Mouse (Mus musculus) liver, embryonic 15.5 days (tissue): ENCODE measurements around the gene Ces2c. TPM values are rescaled to one million over a fixed set of nuclear protein-coding genes. Genes with fewer than 3 reads are reported as not detected.
A peak's percentile ranks its signal among the peaks of the same experiment; 100 is the strongest.
"Not testable (repeated sequence)": the region's sequence is repeated elsewhere in the genome, so short reads cannot be mapped to it uniquely, and the experiment has no call there.

Experiments
- ATAC-seq: fragments of 200-750 bp; cut with Nextera tagmentation; 2 replicates; pipeline ENCODE4 v1.8.0; 2017; ENCODE audit warnings: moderate number of reproducible peaks, mild to moderate bottlenecking, moderate library complexity; ENCODE audit not compliant: insufficient read depth
- H3K27ac ChIP-seq: fragments of 300-500 bp; sonication (generic); replicated peaks from 2 replicates; pipeline ENCODE4 v1.5.1; 2015; ENCODE audit warnings: mild to moderate bottlenecking, inconsistent platforms
- H3K27me3 ChIP-seq: fragments of 300-500 bp; sonication (generic); 2 replicates; pipeline ENCODE4 v1.6.1; 2015; ENCODE audit warnings: mild to moderate bottlenecking, inconsistent platforms
- H3K36me3 ChIP-seq: fragments of 300-500 bp; sonication (generic); replicated peaks from 2 replicates; pipeline ENCODE4 v1.6.1; 2015; ENCODE audit warnings: moderate library complexity, mild to moderate bottlenecking, inconsistent platforms
- H3K4me1 ChIP-seq: fragments of 300-500 bp; sonication (generic); replicated peaks from 2 replicates; pipeline ENCODE4 v1.6.1; 2015; ENCODE audit warnings: inconsistent platforms
- H3K4me2 ChIP-seq: fragments of 300-500 bp; sonication (generic); 2 replicates; pipeline ENCODE4 v1.6.1; 2015; ENCODE audit warnings: moderate library complexity, mild to moderate bottlenecking, inconsistent platforms
- H3K4me3 ChIP-seq: fragments of 300-500 bp; sonication (generic); replicated peaks from 2 replicates; pipeline ENCODE4 v1.5.1; 2015; ENCODE audit warnings: mild to moderate bottlenecking, inconsistent platforms
- H3K9ac ChIP-seq: fragments of 300-500 bp; sonication (generic); 2 replicates; pipeline ENCODE4 v1.6.1; 2015; ENCODE audit warnings: moderate library complexity, mild to moderate bottlenecking, inconsistent platforms
- H3K9me3 ChIP-seq: fragments of 300-500 bp; sonication (generic); replicated peaks from 2 replicates; pipeline ENCODE4 v1.6.1; 2016; ENCODE audit warnings: inconsistent platforms
- WGBS: fragments of 180-500 bp; shearing (Covaris S2); methylation state at CpG from one replicate; pipeline ENCODE4 v1.1.7; 2015; ENCODE audit warnings: mixed read lengths; ENCODE audit not compliant: insufficient replicate concordance; 5-methylcytosine and 5-hydroxymethylcytosine counted together
- polyA plus RNA-seq: library from polyadenylated mRNA; unstranded; fragments of >200 nt; fragmentation: Nextera tagmentation; extraction: Ambion mirVana; gene quantifications from 2 replicates; pipeline ENCODE4 v1.2.1, GENCODE M21; 2015

Ces2c gene
- polyA plus RNA-seq, 1 experiment from 2014 or later = 0.21 TPM

DNA sequence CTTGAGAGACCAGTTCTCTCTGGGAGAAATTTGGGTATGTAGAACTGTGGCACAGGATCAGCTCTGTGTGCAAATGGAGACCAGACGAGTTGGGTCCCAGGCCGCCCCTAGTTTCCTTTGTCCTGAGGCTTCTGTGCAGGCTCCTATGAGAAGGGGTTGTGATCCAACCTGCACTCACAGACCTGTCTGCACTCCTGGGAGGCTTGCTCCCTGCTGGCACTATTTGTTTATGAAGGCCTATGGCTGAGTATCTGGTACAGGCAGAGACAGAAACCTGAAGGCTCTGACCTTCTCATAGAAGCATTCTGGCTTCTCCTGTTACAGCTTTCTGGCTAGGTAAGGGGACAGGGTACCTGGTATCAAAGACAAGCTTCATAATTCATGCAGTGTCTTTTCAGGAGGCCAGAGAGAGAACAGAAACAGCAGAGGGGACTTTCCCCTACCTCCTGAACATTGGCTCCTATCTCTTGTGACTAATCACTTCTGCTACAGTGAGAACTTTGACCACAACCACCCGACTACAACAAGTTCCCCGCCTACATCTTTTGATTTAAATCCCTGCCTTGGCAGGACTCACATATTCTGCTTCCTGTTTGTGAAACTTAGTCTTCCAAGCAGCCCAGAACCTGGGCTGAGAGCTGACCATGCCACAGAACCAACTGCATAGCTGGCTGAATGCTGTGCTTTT, 20.1 kb downstream of the Ces2c start:
- ATAC-seq, H3K9me3 ChIP-seq, H3K27me3 ChIP-seq, H3K4me3 ChIP-seq, H3K27ac ChIP-seq, H3K4me2 ChIP-seq, H3K9ac ChIP-seq, H3K36me3 ChIP-seq, H3K4me1 ChIP-seq: not testable (repeated sequence)
- no CpG with 5 or more reads among the region's 4 CpGs for WGBS

DNA sequence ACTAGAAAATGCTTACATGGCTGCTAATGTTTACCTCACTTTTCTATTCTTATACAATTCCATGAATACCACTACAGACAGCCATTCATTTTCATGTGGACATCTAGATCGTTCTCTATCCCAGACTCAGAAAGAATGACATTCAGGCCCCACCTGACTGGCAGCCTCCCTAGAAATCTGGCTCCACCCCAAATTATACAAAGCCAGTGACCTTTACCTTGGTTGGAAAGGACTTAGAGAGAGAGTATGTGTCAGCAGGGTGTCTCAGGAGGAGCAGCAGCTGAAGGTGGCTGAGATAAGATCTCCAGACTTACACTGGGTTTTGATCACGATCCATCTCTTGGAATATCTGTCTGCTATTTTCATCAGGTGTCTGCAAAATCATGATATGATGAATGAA, 22.0 kb downstream of the Ces2c start:
- H3K4me1 ChIP-seq, H3K9ac ChIP-seq, H3K36me3 ChIP-seq, H3K27ac ChIP-seq, H3K9me3 ChIP-seq, ATAC-seq, H3K4me3 ChIP-seq, H3K4me2 ChIP-seq, H3K27me3 ChIP-seq: not testable (repeated sequence)
- no CpG with 5 or more reads among the region's 2 CpGs for WGBS

DNA sequence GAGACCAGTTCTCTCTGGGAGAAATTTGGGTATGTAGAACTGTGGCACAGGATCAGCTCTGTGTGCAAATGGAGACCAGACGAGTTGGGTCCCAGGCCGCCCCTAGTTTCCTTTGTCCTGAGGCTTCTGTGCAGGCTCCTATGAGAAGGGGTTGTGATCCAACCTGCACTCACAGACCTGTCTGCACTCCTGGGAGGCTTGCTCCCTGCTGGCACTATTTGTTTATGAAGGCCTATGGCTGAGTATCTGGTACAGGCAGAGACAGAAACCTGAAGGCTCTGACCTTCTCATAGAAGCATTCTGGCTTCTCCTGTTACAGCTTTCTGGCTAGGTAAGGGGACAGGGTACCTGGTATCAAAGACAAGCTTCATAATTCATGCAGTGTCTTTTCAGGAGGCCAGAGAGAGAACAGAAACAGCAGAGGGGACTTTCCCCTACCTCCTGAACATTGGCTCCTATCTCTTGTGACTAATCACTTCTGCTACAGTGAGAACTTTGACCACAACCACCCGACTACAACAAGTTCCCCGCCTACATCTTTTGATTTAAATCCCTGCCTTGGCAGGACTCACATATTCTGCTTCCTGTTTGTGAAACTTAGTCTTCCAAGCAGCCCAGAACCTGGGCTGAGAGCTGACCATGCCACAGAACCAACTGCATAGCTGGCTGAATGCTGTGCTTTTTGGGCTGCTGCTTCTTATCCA, 39.5 kb downstream of the Ces2c start:
- peak; percentile 60; the same call in 1 of the 2 replicates for ATAC-seq
- no CpG with 5 or more reads among the region's 4 CpGs for WGBS
- H3K36me3 ChIP-seq = not testable (repeated sequence)

DNA sequence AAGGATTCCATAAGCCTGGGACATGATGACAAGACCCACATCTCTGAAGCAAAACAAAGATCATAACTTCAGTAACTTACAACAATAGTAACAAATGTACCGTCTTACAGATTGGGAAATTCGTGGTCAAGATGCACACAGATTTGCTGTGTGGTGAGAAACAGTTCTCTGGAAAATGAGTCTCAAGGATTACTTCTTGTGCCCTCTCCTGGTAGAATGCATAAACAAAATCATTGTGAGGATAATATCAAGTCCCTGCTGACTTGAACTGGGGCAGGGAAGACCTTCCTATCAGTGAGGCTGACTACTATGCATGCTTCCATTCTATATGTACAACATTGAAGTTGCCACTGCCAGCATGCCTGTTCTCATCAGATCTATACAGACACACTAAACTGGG, 54.9 kb downstream of the Ces2c start:
- H3K4me2 ChIP-seq = no peak overlapping the region
- ATAC-seq = no peak
- no peaks in the 10 kb centered on the region for H3K27me3 ChIP-seq
- no peaks in the 10 kb centered on the region for H3K9me3 ChIP-seq
- H3K4me1 ChIP-seq = no peaks in the 10 kb centered on the region
- H3K27ac ChIP-seq = no peak overlapping the region
- no peak overlapping the region for H3K4me3 ChIP-seq
- no peak overlapping the region for H3K9ac ChIP-seq
- no peaks in the 10 kb centered on the region for H3K36me3 ChIP-seq
- 66% methylated on average over 2 of the region's 2 CpGs for WGBS

More for the DNA sequence above, 39.5 kb downstream of the Ces2c start:
- H3K27ac ChIP-seq, H3K27me3 ChIP-seq, H3K4me3 ChIP-seq, H3K9me3 ChIP-seq, H3K4me2 ChIP-seq, H3K9ac ChIP-seq, H3K4me1 ChIP-seq: not testable (repeated sequence)

Other genes with a start within 250 kb of the Ces2c start
- gene Cdh16, start 222.7 kb upstream of the Ces2c start, polyA plus RNA-seq = 0.08 and 0.18 TPM in 2 replicates
- 1.7 and 2.2 TPM in 2 replicates for gene Rrad, start 215.7 kb upstream of the Ces2c start, polyA plus RNA-seq
- 37.5 and 44.3 TPM in 2 replicates for gene Ciao2b, start 205.1 kb upstream of the Ces2c start, polyA plus RNA-seq
- 22.7 and 28.4 TPM in 2 replicates for gene Ces2a, start 113.1 kb upstream of the Ces2c start, polyA plus RNA-seq
- 0.16 and 0.32 TPM in 2 replicates for gene Ces2b, start 15.5 kb upstream of the Ces2c start, polyA plus RNA-seq
- 2.3 and 3.8 TPM in 2 replicates for gene Ces2e, start 79.2 kb downstream of the Ces2c start, polyA plus RNA-seq
- not detected in 2 replicates for gene Ces2f, start 100.3 kb downstream of the Ces2c start, polyA plus RNA-seq
- 21.1 TPM in 2 replicates for gene Ces2g, start 114.7 kb downstream of the Ces2c start, polyA plus RNA-seq
- not detected in 2 replicates for gene Ces2h, start 153.8 kb downstream of the Ces2c start, polyA plus RNA-seq
- gene Ces3a, start 201.5 kb downstream of the Ces2c start, polyA plus RNA-seq = 0.58 and 0.97 TPM in 2 replicates
- not detected in 2 replicates for gene Ces3b, start 236.7 kb downstream of the Ces2c start, polyA plus RNA-seq